Mouse (Mus musculus) thymus, postnatal 0 days (tissue): ENCODE results near the gene Cyp19a1. TPM values are rescaled to one million over a fixed set of nuclear protein-coding genes. Genes with fewer than 3 reads are reported as not detected.

Source experiments
- DNase-seq: peaks from one replicate; pipeline ENCODE4 v3.0.0-alpha.2; 2015; ENCODE audit warnings: low spot score
- polyA plus RNA-seq: library from polyadenylated mRNA; unstranded; fragments of >200 nt; fragmentation: Nextera tagmentation; extraction: Ambion mirVana; gene quantifications from 2 replicates; pipeline ENCODE4 v1.2.1, GENCODE M21; 2015

Cyp19a1 gene
- polyA plus RNA-seq, 1 experiment from 2014 or later = not detected

DNA sequence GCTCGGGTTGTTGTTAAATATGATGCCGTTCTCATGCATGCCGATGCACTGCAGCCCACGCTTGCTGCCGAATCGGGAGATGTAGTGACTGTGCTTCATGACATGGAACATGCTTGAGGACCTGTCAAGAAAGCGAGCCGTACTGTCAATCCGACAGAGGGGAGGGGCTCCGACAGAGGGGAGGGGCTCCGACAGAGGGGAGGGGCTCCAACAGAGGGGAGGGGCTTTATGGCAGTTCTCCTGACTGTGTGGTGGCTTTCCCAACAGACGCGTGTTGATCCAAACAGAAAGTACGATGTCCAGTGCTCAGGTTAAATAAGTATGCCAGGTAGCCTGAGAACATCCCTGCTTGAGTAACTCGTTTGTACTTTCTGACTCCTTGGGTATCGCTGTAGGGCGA lies 87.7 kb downstream of the Cyp19a1 start:
- no peak for DNase-seq

- no peak for DNase-seq
Observed at GRCm38 (mm10) chr9:54169489-54169888, 98.4 kb downstream of the Cyp19a1 start.

- DNase-seq = no peak
Observed at GRCm38 (mm10) chr9:54168425-54168824, 99.5 kb downstream of the Cyp19a1 start.

DNA sequence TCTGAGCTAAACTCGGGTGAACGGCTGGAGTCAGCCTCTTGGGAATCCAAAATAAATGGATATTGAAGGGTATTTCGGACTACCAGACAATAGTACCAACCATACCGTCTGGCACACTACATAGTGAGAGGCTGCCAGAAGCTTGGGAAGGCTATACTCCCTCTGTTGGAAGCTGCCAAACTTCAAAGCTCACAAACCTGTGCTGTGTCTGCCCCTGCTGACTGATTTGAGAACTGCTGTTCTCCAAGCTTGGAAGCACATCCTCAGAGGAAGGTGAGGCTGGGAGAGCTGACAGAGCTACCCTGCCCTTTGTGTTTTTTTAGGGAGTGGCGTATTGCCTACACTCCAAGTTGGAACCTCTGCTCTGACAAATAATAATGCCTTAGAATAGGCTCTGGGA lies 104.8 kb downstream of the Cyp19a1 start:
- no peak for DNase-seq

- no peak for DNase-seq
Observed at GRCm38 (mm10) chr9:54153679-54154078, 114.2 kb downstream of the Cyp19a1 start.

GRCm38 (mm10) chr9:54139191-54139590 lies 128.7 kb downstream of the Cyp19a1 start:
- no peak for DNase-seq

Other genes starting within 250 kb of the Cyp19a1 start
- gene Tnfaip8l3, start 199.7 kb downstream of the Cyp19a1 start, polyA plus RNA-seq = 0.18 TPM in 1 of 2 replicates, not detected in the other
- gene Gldn, start 18.4 kb upstream of the Cyp19a1 start, polyA plus RNA-seq = 0.08 TPM in 1 of 2 replicates, not detected in the other
- gene Dmxl2, start 233.5 kb upstream of the Cyp19a1 start, polyA plus RNA-seq = 1.0 and 1.1 TPM in 2 replicates